Mouse (Mus musculus): Measurements from ENCODE around the gene Htr3a. TPM values are rescaled to one million over a fixed set of nuclear protein-coding genes. Genes with fewer than 3 reads are reported as not detected.

Htr3a gene
- polyA plus RNA-seq, 1 experiment from 2014 or later, result 0.14 TPM

- Histone ChIP-seq H3K4me3 (ENCODE audit: low read depth, low read length) (no peak overlapping the region), H3K27me3 (ENCODE audit: control insufficient read depth, insufficient read depth, low read length) (peaks cover 2% of the 10 kb centered on the region; the same call in 1 of the 2 replicates), H3K36me3 (ENCODE audit: control insufficient read depth, insufficient read depth, low read length) (no peaks in the 10 kb centered on the region), H3K4me2 (no peak overlapping the region), H3K9ac (ENCODE audit: low read depth, low read length) (no peak overlapping the region), H3K27ac (ENCODE audit: low read depth, low read length) (no peak overlapping the region), H3K4me1 (ENCODE audit: control insufficient read depth, insufficient read depth, low read length) (0 out of 2 replicates have a peak, but pooled peaks cover 5% of the 10 kb centered on the region), H3K9me3 (replicated peaks; ENCODE audit: control insufficient read depth, low read length) (no peaks in the 10 kb centered on the region)
- no peak for ATAC-seq (replicated peaks; ENCODE audit: insufficient number of reproducible peaks, low FRiP score, low TSS enrichment)
- 88% methylated on average over 10 of the region's 10 CpGs for WGBS (ENCODE audit: insufficient replicate concordance)
These were observed 49.4 kb downstream of the Htr3a start for GRCm38 (mm10) chr9:48861481-48861880.

GRCm38 (mm10) chr9:48860526-48860845, 50.4 kb downstream of the Htr3a start:
- Histone ChIP-seq H3K4me3 (ENCODE audit: low read depth, low read length) (no peak overlapping the region), H3K9ac (ENCODE audit: low read depth, low read length) (no peak overlapping the region), H3K4me2 (no peak overlapping the region), H3K27ac (ENCODE audit: low read depth, low read length) (no peak overlapping the region), H3K27me3 (ENCODE audit: control insufficient read depth, insufficient read depth, low read length) (peaks cover 2% of the 10 kb centered on the region; the same call in 1 of the 2 replicates), H3K4me1 (ENCODE audit: control insufficient read depth, insufficient read depth, low read length) (0 out of 2 replicates have a peak, but pooled peaks cover 5% of the 10 kb centered on the region), H3K9me3 (replicated peaks; ENCODE audit: control insufficient read depth, low read length) (no peaks in the 10 kb centered on the region), H3K36me3 (ENCODE audit: control insufficient read depth, insufficient read depth, low read length) (no peaks in the 10 kb centered on the region)
- no peak for ATAC-seq (replicated peaks; ENCODE audit: insufficient number of reproducible peaks, low FRiP score, low TSS enrichment)
- WGBS (ENCODE audit: insufficient replicate concordance), result 2% methylated on average over 6 of the region's 6 CpGs

GRCm38 (mm10) chr9:48859828-48860525, 50.9 kb downstream of the Htr3a start:
- Histone ChIP-seq H3K27me3 (ENCODE audit: control insufficient read depth, insufficient read depth, low read length) (peaks cover 2% of the 10 kb centered on the region; the same call in 1 of the 2 replicates), H3K4me2 (no peak overlapping the region), H3K4me1 (ENCODE audit: control insufficient read depth, insufficient read depth, low read length) (0 out of 2 replicates have a peak, but pooled peaks cover 5% of the 10 kb centered on the region), H3K9me3 (replicated peaks; ENCODE audit: control insufficient read depth, low read length) (no peaks in the 10 kb centered on the region), H3K36me3 (ENCODE audit: control insufficient read depth, insufficient read depth, low read length) (no peaks in the 10 kb centered on the region), H3K4me3 (ENCODE audit: low read depth, low read length) (no peak overlapping the region), H3K9ac (ENCODE audit: low read depth, low read length) (no peak overlapping the region), H3K27ac (ENCODE audit: low read depth, low read length) (no peak overlapping the region)
- 40% methylated on average over 10 of the region's 10 CpGs for WGBS (ENCODE audit: insufficient replicate concordance)
- no peak for ATAC-seq (replicated peaks; ENCODE audit: insufficient number of reproducible peaks, low FRiP score, low TSS enrichment)

GRCm38 (mm10) chr9:48857944-48858343, 53.0 kb downstream of the Htr3a start:
- 0 out of 2 replicates have a peak, but pooled peaks cover 5% of the 10 kb centered on the region for H3K4me1 ChIP-seq (ENCODE audit: control insufficient read depth, insufficient read depth, low read length)
- no peaks in the 10 kb centered on the region for H3K9me3 ChIP-seq (replicated peaks; ENCODE audit: control insufficient read depth, low read length)
- H3K27me3 ChIP-seq (ENCODE audit: control insufficient read depth, insufficient read depth, low read length), result peaks cover 2% of the 10 kb centered on the region; the same call in 1 of the 2 replicates
- no peaks in the 10 kb centered on the region for H3K36me3 ChIP-seq (ENCODE audit: control insufficient read depth, insufficient read depth, low read length)
- H3K4me3 ChIP-seq (ENCODE audit: low read depth, low read length), result no peak overlapping the region
- no peak overlapping the region for H3K9ac ChIP-seq (ENCODE audit: low read depth, low read length)
- no peak for ATAC-seq (replicated peaks; ENCODE audit: insufficient number of reproducible peaks, low FRiP score, low TSS enrichment)
- no peak overlapping the region for H3K4me2 ChIP-seq
- 76% methylated on average over 7 of the region's 7 CpGs for WGBS (ENCODE audit: insufficient replicate concordance)
- H3K27ac ChIP-seq (ENCODE audit: low read depth, low read length), result no peak overlapping the region

- 0 out of 2 replicates have a peak, but pooled peaks cover 1% of the 10 kb centered on the region for H3K27me3 ChIP-seq (ENCODE audit: control insufficient read depth, insufficient read depth, low read length)
These were observed 54.7 kb downstream of the Htr3a start for GRCm38 (mm10) chr9:48856240-48856639.

GRCm38 (mm10) chr9:48849531-48849930, 61.4 kb downstream of the Htr3a start:
- H3K27me3 ChIP-seq (ENCODE audit: control insufficient read depth, insufficient read depth, low read length), result no peaks in the 10 kb centered on the region
- 69% methylated on average over 5 of the region's 5 CpGs for WGBS (ENCODE audit: insufficient replicate concordance)
- no peak overlapping the region for H3K4me2 ChIP-seq
- H3K9ac ChIP-seq (ENCODE audit: low read depth, low read length), result no peak overlapping the region
- H3K4me3 ChIP-seq (ENCODE audit: low read depth, low read length), result no peak overlapping the region
- no peaks in the 10 kb centered on the region for H3K4me1 ChIP-seq (ENCODE audit: control insufficient read depth, insufficient read depth, low read length)
- ATAC-seq (replicated peaks; ENCODE audit: insufficient number of reproducible peaks, low FRiP score, low TSS enrichment), result no peak
- H3K36me3 ChIP-seq (ENCODE audit: control insufficient read depth, insufficient read depth, low read length), result no peaks in the 10 kb centered on the region
- H3K9me3 ChIP-seq (replicated peaks; ENCODE audit: control insufficient read depth, low read length), result no peaks in the 10 kb centered on the region
- H3K27ac ChIP-seq (ENCODE audit: low read depth, low read length), result no peak overlapping the region

More at GRCm38 (mm10) chr9:48856240-48856639, 54.7 kb downstream of the Htr3a start:
- no peak overlapping the region for H3K9ac ChIP-seq (ENCODE audit: low read depth, low read length)
- no peak overlapping the region for H3K27ac ChIP-seq (ENCODE audit: low read depth, low read length)
- no peaks in the 10 kb centered on the region for H3K36me3 ChIP-seq (ENCODE audit: control insufficient read depth, insufficient read depth, low read length)
- H3K4me3 ChIP-seq (ENCODE audit: low read depth, low read length), result no peak overlapping the region
- no peak for ATAC-seq (replicated peaks; ENCODE audit: insufficient number of reproducible peaks, low FRiP score, low TSS enrichment)
- no peak overlapping the region for H3K4me2 ChIP-seq
- no peaks in the 10 kb centered on the region for H3K9me3 ChIP-seq (replicated peaks; ENCODE audit: control insufficient read depth, low read length)
- 0 out of 2 replicates have a peak, but pooled peaks cover 5% of the 10 kb centered on the region for H3K4me1 ChIP-seq (ENCODE audit: control insufficient read depth, insufficient read depth, low read length)
- 79% methylated on average over 4 of the region's 4 CpGs for WGBS (ENCODE audit: insufficient replicate concordance)

Other genes starting within 250 kb of the Htr3a start
- 0.57 and 0.75 TPM in 2 replicates for gene Zbtb16, start 74.9 kb downstream of the Htr3a start, polyA plus RNA-seq (2014; fragmentation: Nextera tagmentation; extraction: Ambion mirVana)
- not detected in 2 replicates for gene Htr3b, start 53.9 kb upstream of the Htr3a start, polyA plus RNA-seq (2014; fragmentation: Nextera tagmentation; extraction: Ambion mirVana)
- gene Usp28, start 74.3 kb upstream of the Htr3a start, polyA plus RNA-seq (2014; fragmentation: Nextera tagmentation; extraction: Ambion mirVana), result 106 and 119 TPM in 2 replicates
- 30.4 and 33.1 TPM in 2 replicates for gene Zw10, start 144.5 kb upstream of the Htr3a start, polyA plus RNA-seq (2014; fragmentation: Nextera tagmentation; extraction: Ambion mirVana)
- 0.07 TPM in 1 of 2 replicates, not detected in the other for gene Tmprss5, start 170.2 kb upstream of the Htr3a start, polyA plus RNA-seq (2014; fragmentation: Nextera tagmentation; extraction: Ambion mirVana)

Data from heart, embryonic 11.5 days (tissue).